30 mouse cellular contexts compared by ENCODE assay signal in genomic region chr12:84802625-84803024, GRCm38 (mm10). TPM values are rescaled to one million over a fixed set of nuclear protein-coding genes. Genes with fewer than 3 reads are reported as not detected.
A peak's percentile ranks its signal among the peaks of the same experiment; 100 is the strongest.
DNase-seq lines count a peak whose midpoint lies in the region; ATAC-seq and TF ChIP-seq lines count a peak whose summit lies in the region.
"Had no signal": no experiment of that assay in that cellular context is flagged by ENCODE, and none has a peak within 500 bp of the region (broad histone marks: within the 10 kb centered on the region; RNA-seq: fewer than 3 reads in every experiment).

No protein-coding gene starts in this region.

- no peak for TF ChIP-seq EP300 in MEL (IDR thresholded peaks at IDR 0.05; ENCODE audit: low read depth in 1 of 2, low read length in 2 of 2)
- no peak for TF ChIP-seq EP300 in heart, adult 2 months (IDR thresholded peaks at IDR 0.05; ENCODE audit: insufficient read depth, low read depth, low read length)

- H3K36me3 ChIP-seq in spleen, adult 2 months (ENCODE audit: control insufficient read depth, insufficient read depth, low read length), result no peaks in the 10 kb centered on the region
- no peaks in the 10 kb centered on the region for H3K36me3 ChIP-seq in MEL (ENCODE audit: control insufficient read depth in 1 of 2, insufficient read depth in 2 of 2, low read length in 2 of 2)
- no peaks in the 10 kb centered on the region for H3K36me3 ChIP-seq in splenic B cell, adult 2 months (ENCODE audit: control insufficient read depth, insufficient read depth, low read length, poor library complexity, severe bottlenecking)
- no peaks in the 10 kb centered on the region for H3K36me3 ChIP-seq in heart, adult 2 months (ENCODE audit: control insufficient read depth, insufficient read depth, low read length)
- H3K36me3 ChIP-seq: embryonic facial prominence, embryonic 10.5 days; embryonic facial prominence, embryonic 13.5 days; forebrain, embryonic 12.5 days; forebrain, embryonic 15.5 days; G1E; heart, embryonic 10.5 days; heart, embryonic 13.5 days; hindbrain, embryonic 12.5 days; hindbrain, embryonic 15.5 days; intestine, embryonic 15.5 days had no signal

- 0 out of 2 replicates have a peak overlapping the region, but pooled peaks have one; percentile 23 for H3K27ac ChIP-seq in spleen, adult 2 months (ENCODE audit: insufficient read depth, low read length)
- no peak overlapping the region for H3K27ac ChIP-seq in MEL (ENCODE audit: control insufficient read depth, low read depth, low read length)
- no peak overlapping the region for H3K27ac ChIP-seq in gastrocnemius, adult 2 months
- H3K27ac ChIP-seq in heart, adult 2 months, result no peak overlapping the region
- H3K27ac ChIP-seq: embryonic facial prominence, embryonic 10.5 days; embryonic facial prominence, embryonic 13.5 days; forebrain, embryonic 12.5 days; forebrain, embryonic 15.5 days; heart, embryonic 10.5 days; heart, embryonic 13.5 days; hindbrain, embryonic 12.5 days; hindbrain, embryonic 15.5 days; intestine, embryonic 15.5 days had no signal

- H3K4me1 ChIP-seq in spleen, adult 2 months (ENCODE audit: control insufficient read depth, insufficient read depth, insufficient read length), result 0 out of 2 replicates have a peak, but pooled peaks cover 2% of the 10 kb centered on the region
- H3K4me1 ChIP-seq in MEL (ENCODE audit: control insufficient read depth in 1 of 2, insufficient read depth in 2 of 2, low read length in 2 of 2), result peaks cover 0 to 5% of the 10 kb centered on the region in 2 experiments; a peak in 1 of 4 replicates
- peaks cover 7% of the 10 kb centered on the region for H3K4me1 ChIP-seq in heart, adult 2 months (ENCODE audit: control insufficient read depth, insufficient read depth, low read length)
- H3K4me1 ChIP-seq: forebrain, embryonic 12.5 days; forebrain, embryonic 15.5 days; hindbrain, embryonic 15.5 days had no signal

- WGBS in spleen, adult 2 months, result 14% methylated on average over 3 of the region's 3 CpGs
- WGBS in heart, adult 2 months, result 83% methylated on average over 3 of the region's 3 CpGs

- no peaks in the 10 kb centered on the region for H3K27me3 ChIP-seq in spleen, adult 2 months (ENCODE audit: control insufficient read depth, insufficient read depth, low read length)
- peaks cover 9 to 16% of the 10 kb centered on the region in 2 experiments for H3K27me3 ChIP-seq in MEL (ENCODE audit: control insufficient read depth in 1 of 2, insufficient read depth in 2 of 2, low read length in 2 of 2)
- no peaks in the 10 kb centered on the region for H3K27me3 ChIP-seq in splenic B cell, adult 2 months (ENCODE audit: control insufficient read depth, insufficient read depth, low read length, poor library complexity, severe bottlenecking)
- no peaks in the 10 kb centered on the region for H3K27me3 ChIP-seq in heart, adult 2 months (ENCODE audit: control insufficient read depth, insufficient read depth, low read length)
- H3K27me3 ChIP-seq: embryonic facial prominence, embryonic 13.5 days; forebrain, embryonic 12.5 days; forebrain, embryonic 15.5 days; hindbrain, embryonic 12.5 days; hindbrain, embryonic 15.5 days; intestine, embryonic 15.5 days had no signal

- no peak for TF ChIP-seq RAD21 in MEL (IDR thresholded peaks at IDR 0.05; ENCODE audit: low read depth, low read length)

- H3K9me3 ChIP-seq in MEL (replicated peaks; ENCODE audit: insufficient read depth, low read length), result no peaks in the 10 kb centered on the region
- H3K9me3 ChIP-seq: embryonic facial prominence, embryonic 10.5 days; embryonic facial prominence, embryonic 13.5 days; forebrain, embryonic 12.5 days; forebrain, embryonic 15.5 days; G1E; heart, embryonic 10.5 days; heart, embryonic 13.5 days; hindbrain, embryonic 12.5 days; hindbrain, embryonic 15.5 days; intestine, embryonic 15.5 days had no signal

- DNase-seq in spleen, adult 2 months (ENCODE audit: low read depth in 1 of 2, low spot score in 2 of 2), result no peak
- DNase-seq in spleen, postnatal 10 days (ENCODE audit: low spot score in 2 of 2), result no peak
- peak; percentile 41 for DNase-seq in MEL (ENCODE audit: low read depth, low spot score)
- DNase-seq in splenic B cell, adult 2 months (ENCODE audit: low read depth, low spot score), result peak; percentile 10
- DNase-seq in gastrocnemius, adult 2 months, result no peak
- no peak for DNase-seq in heart, adult 2 months
- DNase-seq: adrenal gland, adult 8-10 months; adrenal gland, postnatal 25 days; cerebellum, adult 11 months; cerebellum, adult 2 months; cerebellum, adult 9-11 months; cerebellum, postnatal 25 days; embryo, embryonic 11 days; gastrocnemius, postnatal 14 days; heart, adult 18-20 months; heart, postnatal 14 days had no signal

- H3K79me2 ChIP-seq in MEL (ENCODE audit: control insufficient read depth, insufficient read depth, low read length, poor library complexity), result no peaks in the 10 kb centered on the region
- H3K79me2 ChIP-seq in heart, adult 2 months (replicated peaks; ENCODE audit: control insufficient read depth, insufficient read depth, low read length), result no peaks in the 10 kb centered on the region

- TF ChIP-seq CTCF in spleen, adult 2 months (IDR thresholded peaks at IDR 0.05; ENCODE audit: extremely low read depth, insufficient read depth, insufficient read length, insufficient replicate concordance), result no peak
- no peak for TF ChIP-seq CTCF in MEL (IDR thresholded peaks at IDR 0.05 in 2 of 3, conservative IDR thresholded peaks at IDR 0.05 in 1 of 3; ENCODE audit: control insufficient read depth in 1 of 3, insufficient read depth in 1 of 3, low read depth in 2 of 3, low read length in 3 of 3, poor library complexity in 1 of 3, severe bottlenecking in 1 of 3)
- no peak for TF ChIP-seq CTCF in gastrocnemius, adult 2 months (IDR thresholded peaks at IDR 0.05)
- no peak for TF ChIP-seq CTCF in heart, adult 2 months (IDR thresholded peaks at IDR 0.05)

- ATAC-seq in common myeloid progenitor, adult 5-6 weeks (replicated peaks; ENCODE audit: low read depth, poor library complexity, severe bottlenecking), result 0 out of 2 replicates have a peak, but pooled peaks have one; percentile 20
- no peak for ATAC-seq in cerebellum, adult (ENCODE audit: insufficient number of reproducible peaks, low FRiP score, low TSS enrichment)
- ATAC-seq: activated CD4-positive, CD25-positive, alpha-beta regulatory T cell, adult 4 months; forebrain, embryonic 15.5 days; intestine, embryonic 15.5 days had no signal

- no peak overlapping the region for H3K9ac ChIP-seq in MEL (ENCODE audit: control insufficient read depth, low read depth, low read length, poor library complexity, severe bottlenecking)
- no peak overlapping the region for H3K9ac ChIP-seq in heart, adult 2 months (ENCODE audit: low read depth, low read length)
- H3K9ac ChIP-seq: embryonic facial prominence, embryonic 13.5 days; forebrain, embryonic 12.5 days; forebrain, embryonic 15.5 days; heart, embryonic 13.5 days; hindbrain, embryonic 12.5 days; hindbrain, embryonic 15.5 days; intestine, embryonic 15.5 days had no signal

- no peak for TF ChIP-seq POLR2A in spleen, adult 2 months (IDR thresholded peaks at IDR 0.05; ENCODE audit: low read depth, low read length)
- no peak for TF ChIP-seq POLR2A in MEL (IDR thresholded peaks at IDR 0.05; ENCODE audit: control insufficient read depth in 1 of 2, insufficient read depth in 1 of 2, low read depth in 1 of 2, low read length in 2 of 2, poor library complexity in 1 of 2)
- TF ChIP-seq POLR2A in heart, adult 2 months (IDR thresholded peaks at IDR 0.05; ENCODE audit: insufficient read depth, low read depth, low read length), result no peak

- no peak overlapping the region for H3K4me3 ChIP-seq in spleen, adult 2 months (ENCODE audit: extremely low read depth, insufficient read depth, insufficient read length)
- no peak overlapping the region for H3K4me3 ChIP-seq in MEL (ENCODE audit: control insufficient read depth in 1 of 2, insufficient read depth in 1 of 2, low read depth in 2 of 2, low read length in 2 of 2)
- no peak overlapping the region for H3K4me3 ChIP-seq in gastrocnemius, adult 2 months
- no peak overlapping the region for H3K4me3 ChIP-seq in heart, adult 2 months
- H3K4me3 ChIP-seq: embryonic facial prominence, embryonic 10.5 days; embryonic facial prominence, embryonic 13.5 days; erythroblast, embryonic 14.5 days; forebrain, embryonic 12.5 days; forebrain, embryonic 15.5 days; heart, embryonic 10.5 days; heart, embryonic 13.5 days; hindbrain, embryonic 12.5 days; hindbrain, embryonic 15.5 days; intestine, embryonic 15.5 days had no signal

- intact Hi-C loops in gastrocnemius, adult 2 months (cut with DNase I), result no loop called here
- intact Hi-C loops in heart, adult 2 months (cut with DNase I), result no loop called here

TF ChIP-seq in MEL, 35 proteins besides CTCF, POLR2A, EP300 and RAD21 (continues in another document):
- TF ChIP-seq MAX (IDR thresholded peaks at IDR 0.05; ENCODE audit: low read length), result no peak
- no peak for TF ChIP-seq ZNF384 (IDR thresholded peaks at IDR 0.05; ENCODE audit: low read depth, low read length)
- no peak for TF ChIP-seq MEF2A (IDR thresholded peaks at IDR 0.05; ENCODE audit: extremely low read depth, insufficient replicate concordance, low read depth, low read length, poor library complexity, severe bottlenecking)
- no peak for TF ChIP-seq MYC (IDR thresholded peaks at IDR 0.05; ENCODE audit: low read depth, low read length)
- TF ChIP-seq GABPA (IDR thresholded peaks at IDR 0.05; ENCODE audit: low read depth, low read length), result no peak
- TF ChIP-seq BHLHE40 (IDR thresholded peaks at IDR 0.05; ENCODE audit: borderline replicate concordance, low read depth, low read length), result no peak
- no peak for TF ChIP-seq ETS1 (IDR thresholded peaks at IDR 0.05; ENCODE audit: low read depth, low read length)
- no peak for TF ChIP-seq MXI1 (IDR thresholded peaks at IDR 0.05; ENCODE audit: low read depth, low read length)
- TF ChIP-seq CHD1 (IDR thresholded peaks at IDR 0.05; ENCODE audit: low read depth, low read length), result no peak

RNA-seq across cellular contexts. Expression of gene Isca2, which starts 29.6 kb away (rescaled TPM):
- 26.7 and 28.8 TPM in 2 replicates for polyA plus RNA-seq in spleen, adult 2 months (2012; rRNA removed)
- 60.4 and 70.6 TPM in 2 replicates for total RNA-seq in MEL (2012; rRNA removed)
- 10 to 100 TPM in 1 of 2 experiments, not detected in 1; 71.1 TPM for polyA plus RNA-seq in MEL (2012; ENCODE audit: insufficient read depth in 1 of 2, insufficient read length in 2 of 2, low read depth in 1 of 2, low replicate concordance in 2 of 2, missing spikeins in 1 of 2)
- total RNA-seq in common myeloid progenitor, adult 5-6 weeks (2017), result 59.2 and 61.6 TPM in 2 replicates
- 10 to 100 TPM; 39.3 to 53.3 TPM for total RNA-seq in gastrocnemius, adult 2 months (2021)
- 10 to 100 TPM; 87.1 to 90.3 TPM for total RNA-seq in heart, adult 2 months (2021)
- 91.0 and 133 TPM in 2 replicates for polyA plus RNA-seq in heart, adult 2 months (2012; rRNA removed)

RNA-seq across cellular contexts. Expression of gene Npc2, which starts 29.7 kb away (rescaled TPM):
- 140 and 155 TPM in 2 replicates for polyA plus RNA-seq in spleen, adult 2 months (2012; rRNA removed)
- 45.2 and 48.9 TPM in 2 replicates for total RNA-seq in MEL (2012; rRNA removed)
- 10 to 100 TPM in 1 of 2 experiments, not detected in 1; 63.1 TPM for polyA plus RNA-seq in MEL (2012; ENCODE audit: insufficient read depth in 1 of 2, insufficient read length in 2 of 2, low read depth in 1 of 2, low replicate concordance in 2 of 2, missing spikeins in 1 of 2)
- total RNA-seq in common myeloid progenitor, adult 5-6 weeks (2017), result 46.6 and 49.1 TPM in 2 replicates
- 10 to 100 TPM; 13.2 to 18.0 TPM for total RNA-seq in gastrocnemius, adult 2 months (2021)
- 10 to 100 TPM; 27.2 to 27.6 TPM for total RNA-seq in heart, adult 2 months (2021)
- polyA plus RNA-seq in heart, adult 2 months (2012; rRNA removed), result 59.5 and 72.3 TPM in 2 replicates

Comparison
In these comparisons a context has a peak if more than half of its experiments do, and no peak if none do; other contexts are left out.
1. DNase-seq: peak in MEL (single experiment) and splenic B cell, adult 2 months (single experiment); none in spleen, adult 2 months (0 of 2), spleen, postnatal 10 days (0 of 2), gastrocnemius, adult 2 months (single experiment) and heart, adult 2 months (0 of 2).